Mouse (Mus musculus) megakaryocyte, embryonic 14.5 days (primary cell): ENCODE data around the gene Opalin.

Experiments
- FLI1 ChIP-seq: IDR thresholded peaks from 2 replicates; pipeline ENCODE4 v1.6.1; 2012; ENCODE audit warnings: low read length, inconsistent platforms, mixed read lengths
- GATA1 ChIP-seq: IDR thresholded peaks from 3 replicates; pipeline ENCODE4 v1.6.1; 2012; ENCODE audit warnings: mixed read lengths, low read length, inconsistent platforms, borderline replicate concordance

- TF ChIP-seq GATA1: no peak
- TF ChIP-seq FLI1: no peak
Observed at GRCm38 (mm10) chr19:41109496-41109895, 32.6 kb upstream of the Opalin start.
